Mouse (Mus musculus): ENCODE measurements around the gene Lce3b.
A peak's percentile ranks its signal among the peaks of the same experiment; 100 is the strongest.

Gene Lce3b

GRCm38 (mm10) chr3:92932679-92933078 lies at the start of gene Lce3b:
Gene Lce3b, plus strand, starts transcription at chr3:92932979.
- DNase-seq (ENCODE audit: low read depth): no peak

- no peak for DNase-seq (ENCODE audit: low read depth)
These were observed 38.7 kb upstream of the Lce3b start for GRCm38 (mm10) chr3:92894063-92894462.

GRCm38 (mm10) chr3:92894489-92894888 lies 38.3 kb upstream of the Lce3b start:
- no peak for DNase-seq (ENCODE audit: low read depth)

- peak; percentile 53 for DNase-seq (ENCODE audit: low read depth)
These were observed 29.8 kb upstream of the Lce3b start for GRCm38 (mm10) chr3:92902992-92903391.

- peak; percentile 28 for DNase-seq (ENCODE audit: low read depth)
These were observed 29.1 kb upstream of the Lce3b start for GRCm38 (mm10) chr3:92903640-92904039.

GRCm38 (mm10) chr3:92905182-92905581 lies 27.6 kb upstream of the Lce3b start:
- no peak for DNase-seq (ENCODE audit: low read depth)

- peak; percentile 59 for DNase-seq (ENCODE audit: low read depth)
These were observed 25.2 kb upstream of the Lce3b start for GRCm38 (mm10) chr3:92907571-92907970.

GRCm38 (mm10) chr3:92920364-92920763 lies 12.4 kb upstream of the Lce3b start:
- peak; percentile 29 for DNase-seq (ENCODE audit: low read depth)

- no peak for DNase-seq (ENCODE audit: low read depth)
These were observed 6.6 kb upstream of the Lce3b start, which contains the start of gene Lce3a for GRCm38 (mm10) chr3:92926130-92926529. Gene Lce3a, minus strand, starts transcription at chr3:92926230.

- DNase-seq (ENCODE audit: low read depth): no peak
These were observed 11.4 kb downstream of the Lce3b start, which contains the start of gene Lce3c for GRCm38 (mm10) chr3:92944186-92944585. Gene Lce3c, plus strand, starts transcription at chr3:92944486.

- DNase-seq (ENCODE audit: low read depth): no peak
These were observed 24.3 kb downstream of the Lce3b start, which contains the start of gene Lce3d for GRCm38 (mm10) chr3:92957090-92957489. Gene Lce3d, plus strand, starts transcription at chr3:92957390.

GRCm38 (mm10) chr3:92966761-92967160 lies 34.0 kb downstream of the Lce3b start, which contains the start of gene Lce3e:
Gene Lce3e, plus strand, starts transcription at chr3:92967061.
- DNase-seq (ENCODE audit: low read depth): no peak

- no peak for DNase-seq (ENCODE audit: low read depth)
These were observed 45.7 kb downstream of the Lce3b start for GRCm38 (mm10) chr3:92978484-92978883.
